Mouse (Mus musculus): ENCODE results near the gene Phka2. TPM values are rescaled to one million over a fixed set of nuclear protein-coding genes. Genes with fewer than 3 reads are reported as not detected.

The Phka2 gene
- total RNA-seq (2014; rRNA removed) = 15.3 and 22.8 TPM in 2 replicates
- 3.4 and 6.0 TPM in 2 replicates for polyA plus RNA-seq (2015; fragmentation: Nextera tagmentation; extraction: Ambion mirVana)

DNA sequence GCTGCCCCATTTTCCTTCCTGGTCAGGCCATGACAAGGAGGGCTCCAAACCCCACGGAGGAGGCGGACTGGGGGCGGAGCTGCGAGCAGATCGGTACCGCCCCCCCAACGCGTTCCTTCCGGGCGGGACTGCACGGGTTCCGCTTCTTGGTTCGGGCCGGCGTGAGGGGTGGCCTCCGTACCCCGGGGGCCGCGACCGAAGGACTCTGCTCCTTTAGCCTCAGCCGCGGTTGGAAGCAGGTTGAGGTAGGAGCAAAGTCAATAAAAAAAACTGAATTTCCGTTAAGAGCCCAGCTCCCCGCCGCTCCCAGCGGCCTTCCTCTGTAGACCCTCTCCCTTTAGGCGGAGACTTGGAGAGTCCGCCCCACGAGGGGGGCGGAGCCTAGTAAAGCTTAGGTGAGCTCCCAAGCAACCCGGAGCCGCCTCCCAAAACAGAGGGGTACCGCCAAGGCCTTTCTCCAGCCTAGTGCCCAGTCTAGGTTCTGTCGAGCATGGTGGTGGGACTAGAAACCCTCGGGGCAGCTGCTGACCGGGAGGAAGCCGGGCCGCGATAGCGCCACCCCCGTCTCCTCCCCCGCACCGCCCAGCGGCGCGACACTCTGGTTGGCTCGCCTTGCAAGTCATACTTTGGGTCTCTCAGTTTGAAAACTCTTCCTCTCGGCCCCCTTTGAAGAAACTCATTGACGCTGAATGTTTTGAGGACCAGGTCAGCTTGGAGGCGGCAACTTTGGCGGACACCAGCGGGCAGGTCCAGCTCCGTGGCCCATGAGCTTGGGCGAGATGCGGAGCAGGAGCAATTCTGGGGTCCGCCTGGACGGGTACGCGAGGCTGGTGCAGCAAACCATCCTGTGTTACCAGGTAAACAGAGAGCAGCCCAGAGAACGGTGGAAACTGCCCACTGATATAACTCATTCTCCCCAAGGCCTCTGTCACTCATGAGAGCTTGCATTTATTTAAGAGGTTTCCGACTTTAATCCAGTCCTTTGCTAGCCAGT lies at the start of gene Phka2:
Gene Phka2 (plus strand): TSS at position 119 of the 994 bp plus-strand sequence.
- Histone ChIP-seq H3K4me3 (ENCODE audit: low read depth, low read length) (peak within 1 kb of the TSS; percentile 54), H3K27ac (ENCODE audit: low read depth, low read length) (peak within 1 kb of the TSS; percentile 70), H3K27me3 (ENCODE audit: insufficient read depth, low read length) (no peaks in the 10 kb centered on the region), H3K4me1 (ENCODE audit: insufficient read depth) (no peaks in the 10 kb centered on the region; the same call in 1 of the 2 replicates), H3K9ac (peak within 1 kb of the TSS; percentile 57), H3K4me2 (ENCODE audit: low read depth) (peak within 1 kb of the TSS; percentile 60), H3K9me3 (ENCODE audit: low read length) (no peaks in the 10 kb centered on the region), H3K36me3 (ENCODE audit: insufficient read depth) (no peaks in the 10 kb centered on the region)
- DNase-seq = peak; percentile 83
- 25% methylated on average over 61 of the region's 61 CpGs for WGBS
- TF ChIP-seq CTCF (IDR thresholded peaks at IDR 0.05; ENCODE audit: low read depth) = 0 out of 2 replicates have a peak, but pooled peaks have one; percentile 8
- peak; percentile 98 for ATAC-seq

DNA sequence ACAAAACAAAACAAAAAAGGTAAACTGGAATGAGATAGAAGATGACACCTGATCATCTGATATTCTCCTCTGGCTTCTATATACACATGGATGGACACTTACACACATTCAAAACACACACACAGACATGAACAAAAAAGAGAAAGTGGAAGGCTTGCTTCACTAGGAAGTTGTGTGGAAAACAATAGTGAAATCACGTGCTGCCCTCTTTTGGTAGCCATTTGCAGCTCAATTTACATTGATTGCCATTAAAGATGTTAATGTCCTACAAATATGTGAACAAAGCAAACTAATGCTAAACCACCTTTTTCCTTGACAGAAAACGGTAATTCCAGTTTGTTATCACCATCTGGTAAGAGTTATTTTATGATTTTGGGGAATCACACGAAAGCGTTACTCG lies 46.3 kb upstream of the Phka2 start:
- 0 out of 2 replicates have a peak, but pooled peaks have one; percentile 17 for TF ChIP-seq CTCF (IDR thresholded peaks at IDR 0.05; ENCODE audit: low read depth)
- no peaks in the 10 kb centered on the region for H3K27me3 ChIP-seq (ENCODE audit: insufficient read depth, low read length)
- 77% methylated on average over 5 of the region's 5 CpGs for WGBS
- no peak overlapping the region for H3K4me3 ChIP-seq (ENCODE audit: low read depth, low read length)
- no peak overlapping the region for H3K4me2 ChIP-seq (ENCODE audit: low read depth)
- H3K9ac ChIP-seq = no peak overlapping the region
- no peaks in the 10 kb centered on the region for H3K36me3 ChIP-seq (ENCODE audit: insufficient read depth)
- no peaks in the 10 kb centered on the region for H3K4me1 ChIP-seq (ENCODE audit: insufficient read depth)
- DNase-seq (peak; percentile 1), ATAC-seq (no peak)
- no peaks in the 10 kb centered on the region for H3K9me3 ChIP-seq (ENCODE audit: low read length)
- no peak overlapping the region for H3K27ac ChIP-seq (ENCODE audit: low read depth, low read length)

GRCm38 (mm10) chrX:160471257-160471786 lies 30.6 kb upstream of the Phka2 start:
- DNase-seq (no peak), ATAC-seq (no peak)
- Histone ChIP-seq H3K9me3 (ENCODE audit: low read length) (no peaks in the 10 kb centered on the region), H3K36me3 (ENCODE audit: insufficient read depth) (no peaks in the 10 kb centered on the region), H3K4me3 (ENCODE audit: low read depth, low read length) (no peak overlapping the region), H3K27ac (ENCODE audit: low read depth, low read length) (no peak overlapping the region), H3K9ac (no peak overlapping the region), H3K27me3 (ENCODE audit: insufficient read depth, low read length) (no peaks in the 10 kb centered on the region), H3K4me1 (ENCODE audit: insufficient read depth) (no peaks in the 10 kb centered on the region), H3K4me2 (ENCODE audit: low read depth) (no peak overlapping the region)
- 69% methylated on average over 3 of the region's 3 CpGs for WGBS
- no peak for TF ChIP-seq CTCF (IDR thresholded peaks at IDR 0.05; ENCODE audit: low read depth)

DNA sequence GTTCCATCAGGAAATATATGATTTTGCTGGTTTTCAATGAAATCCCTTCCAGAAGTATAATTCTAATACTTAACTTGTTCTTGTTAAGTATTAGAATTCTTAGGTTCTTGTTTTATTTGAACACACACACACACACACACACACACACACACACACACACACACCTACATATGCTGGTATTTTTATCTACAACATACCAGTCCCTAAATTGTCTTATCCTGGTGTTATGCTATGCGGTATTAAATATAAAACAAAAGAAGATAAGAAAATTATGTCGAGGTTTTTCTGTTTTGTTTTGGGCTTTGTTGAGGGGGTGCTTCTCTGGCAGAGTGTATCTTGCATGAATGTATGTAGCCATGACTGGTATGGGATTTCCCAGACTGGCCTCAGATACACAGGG lies 12.2 kb upstream of the Phka2 start:
- ATAC-seq (no peak), DNase-seq (no peak)
- H3K27ac ChIP-seq (ENCODE audit: low read depth, low read length) = no peak overlapping the region
- H3K4me1 ChIP-seq (ENCODE audit: insufficient read depth) = no peaks in the 10 kb centered on the region
- TF ChIP-seq CTCF (IDR thresholded peaks at IDR 0.05; ENCODE audit: low read depth) = no peak
- H3K4me2 ChIP-seq (ENCODE audit: low read depth) = no peak overlapping the region
- H3K9me3 ChIP-seq (ENCODE audit: low read length) = no peaks in the 10 kb centered on the region
- no peak overlapping the region for H3K9ac ChIP-seq
- H3K4me3 ChIP-seq (ENCODE audit: low read depth, low read length) = no peak overlapping the region
- H3K36me3 ChIP-seq (ENCODE audit: insufficient read depth) = no peaks in the 10 kb centered on the region
- WGBS = 79% methylated on average over 2 of the region's 2 CpGs
- H3K27me3 ChIP-seq (ENCODE audit: insufficient read depth, low read length) = no peaks in the 10 kb centered on the region

- ATAC-seq = peak; percentile 40; the same call in 1 of the 2 replicates
- no peak for DNase-seq
Measured at GRCm38 (mm10) chrX:160494333-160494732, 7.6 kb upstream of the Phka2 start.

DNA sequence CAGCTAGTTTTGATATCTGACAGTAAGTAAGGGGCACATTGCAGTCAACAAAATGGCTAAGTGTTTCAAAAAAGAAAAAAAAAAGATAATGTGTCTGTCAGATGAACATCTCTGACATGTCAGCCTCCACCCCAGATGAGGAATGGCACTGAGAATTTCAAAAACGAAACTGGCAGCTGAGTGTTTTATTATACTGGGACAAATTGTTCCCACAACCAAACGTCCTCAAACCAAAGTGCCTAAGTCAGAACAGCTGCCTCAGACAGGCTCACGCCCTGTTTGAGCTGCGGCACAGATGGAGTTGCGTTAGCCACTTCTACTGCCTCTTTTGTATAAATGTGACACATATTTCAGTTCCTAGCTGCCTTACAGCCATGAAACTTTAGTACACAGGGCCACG lies 7.0 kb upstream of the Phka2 start:
- no peaks in the 10 kb centered on the region for H3K9me3 ChIP-seq (ENCODE audit: low read length)
- H3K4me2 ChIP-seq (ENCODE audit: low read depth) = no peak overlapping the region
- no peak overlapping the region for H3K9ac ChIP-seq
- no peaks in the 10 kb centered on the region for H3K36me3 ChIP-seq (ENCODE audit: insufficient read depth)
- H3K4me3 ChIP-seq (ENCODE audit: low read depth, low read length) = no peak overlapping the region
- DNase-seq (no peak), ATAC-seq (peak; percentile 25; the same call in 1 of the 2 replicates)
- no peaks in the 10 kb centered on the region for H3K27me3 ChIP-seq (ENCODE audit: insufficient read depth, low read length)
- H3K4me1 ChIP-seq (ENCODE audit: insufficient read depth) = no peaks in the 10 kb centered on the region
- H3K27ac ChIP-seq (ENCODE audit: low read depth, low read length) = no peak overlapping the region
- TF ChIP-seq CTCF (IDR thresholded peaks at IDR 0.05; ENCODE audit: low read depth) = no peak
- WGBS = 47% methylated on average over 6 of the region's 6 CpGs

More at GRCm38 (mm10) chrX:160494333-160494732, 7.6 kb upstream of the Phka2 start:
- WGBS = 44% methylated on average over 3 of the region's 3 CpGs
- no peak overlapping the region for H3K27ac ChIP-seq (ENCODE audit: low read depth, low read length)
- H3K4me1 ChIP-seq (ENCODE audit: insufficient read depth) = no peaks in the 10 kb centered on the region
- H3K9ac ChIP-seq = no peak overlapping the region
- no peaks in the 10 kb centered on the region for H3K9me3 ChIP-seq (ENCODE audit: low read length)
- no peak for TF ChIP-seq CTCF (IDR thresholded peaks at IDR 0.05; ENCODE audit: low read depth)
- H3K4me2 ChIP-seq (ENCODE audit: low read depth) = no peak overlapping the region
- H3K27me3 ChIP-seq (ENCODE audit: insufficient read depth, low read length) = no peaks in the 10 kb centered on the region
- no peaks in the 10 kb centered on the region for H3K36me3 ChIP-seq (ENCODE audit: insufficient read depth)
- no peak overlapping the region for H3K4me3 ChIP-seq (ENCODE audit: low read depth, low read length)

DNA sequence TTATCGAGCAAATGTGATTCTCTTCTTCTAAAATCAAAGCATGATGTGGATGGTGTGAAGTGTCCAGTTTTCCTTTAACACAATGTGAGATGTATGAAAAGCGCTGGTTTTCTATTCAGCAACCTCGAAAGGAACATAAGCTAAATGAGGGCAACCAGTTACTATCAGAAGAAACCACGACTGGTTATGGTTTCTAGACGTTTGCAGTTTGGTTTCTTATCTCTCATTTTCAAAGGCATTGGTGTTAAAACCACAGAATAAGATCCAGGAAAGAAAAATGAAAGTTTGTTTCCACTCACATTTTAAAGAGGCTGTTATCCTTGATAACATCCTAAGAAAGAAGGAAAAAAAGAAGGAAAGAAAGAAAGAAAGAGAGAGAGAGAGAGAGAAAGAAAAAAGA lies 5.5 kb upstream of the Phka2 start:
- H3K27ac ChIP-seq (ENCODE audit: low read depth, low read length) = no peak overlapping the region
- no peaks in the 10 kb centered on the region for H3K27me3 ChIP-seq (ENCODE audit: insufficient read depth, low read length)
- no peak for ATAC-seq
- WGBS = 78% methylated on average over 5 of the region's 5 CpGs
- H3K4me1 ChIP-seq (ENCODE audit: insufficient read depth) = no peaks in the 10 kb centered on the region
- H3K4me2 ChIP-seq (ENCODE audit: low read depth) = no peak overlapping the region
- TF ChIP-seq CTCF (IDR thresholded peaks at IDR 0.05; ENCODE audit: low read depth) = no peak
- no peak for DNase-seq
- H3K9ac ChIP-seq = no peak overlapping the region
- no peak overlapping the region for H3K4me3 ChIP-seq (ENCODE audit: low read depth, low read length)
- no peaks in the 10 kb centered on the region for H3K36me3 ChIP-seq (ENCODE audit: insufficient read depth)
- H3K9me3 ChIP-seq (ENCODE audit: low read length) = no peaks in the 10 kb centered on the region
